In the genomic region with DNA sequence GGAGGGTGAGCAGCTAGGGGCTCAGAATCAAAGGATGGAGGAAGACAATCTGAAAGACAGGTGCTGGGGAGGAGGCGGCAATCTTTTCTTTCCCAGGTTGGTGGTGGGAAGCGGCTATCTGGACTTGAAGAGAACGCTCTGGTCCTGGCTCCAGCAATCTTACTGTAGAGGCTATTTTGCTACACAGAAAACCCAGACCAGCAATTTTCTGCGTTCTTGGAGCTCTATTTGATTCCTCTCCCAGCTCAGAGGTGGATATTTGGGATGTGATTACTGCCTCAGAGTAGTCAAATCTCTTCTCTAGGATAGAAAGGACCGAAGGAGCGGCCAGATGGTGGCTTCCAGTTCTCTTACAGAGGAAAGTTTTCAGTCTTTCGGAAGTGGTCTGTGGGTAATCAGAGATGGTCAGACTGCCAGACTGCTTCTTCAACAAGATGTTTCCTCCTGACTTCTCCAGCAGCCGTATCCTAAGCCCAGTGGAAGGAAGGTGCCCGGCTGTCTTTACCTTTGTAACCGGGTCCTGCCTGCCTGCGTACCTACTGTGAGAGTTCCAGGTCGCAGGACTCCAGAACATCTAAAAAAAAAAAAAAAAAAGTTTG, we compare ENCODE assay signal across 9 mouse cellular contexts. TPM values are rescaled to one million over a fixed set of nuclear protein-coding genes. Genes with fewer than 3 reads are reported as not detected.
DNase-seq lines count a peak whose midpoint lies in the region; ATAC-seq and TF ChIP-seq lines count a peak whose summit lies in the region.
"Had no signal": no experiment of that assay in that cellular context is flagged by ENCODE, and none has a peak within 500 bp of the region (broad histone marks: within the 10 kb centered on the region; RNA-seq: fewer than 3 reads in every experiment).

No protein-coding gene starts in this region.

- H3K4me3 ChIP-seq in kidney, embryonic 15.5 days (replicated peaks) = peak overlapping the region; percentile 66
- H3K4me3 ChIP-seq in ES-Bruce4 (ENCODE audit: low read depth, low read length) = no peak overlapping the region
- H3K4me3 ChIP-seq in heart, embryonic 16.5 days (ENCODE audit: low read length) = peak overlapping the region; percentile 73
- peak overlapping the region; percentile 83 for H3K4me3 ChIP-seq in midbrain, embryonic 10.5 days

- TF ChIP-seq CTCF in ES-Bruce4 (IDR thresholded peaks at IDR 0.05; ENCODE audit: low read depth, low read length) = no peak

- no peak for ATAC-seq in kidney, embryonic 15.5 days (replicated peaks; ENCODE audit: low FRiP score)
- no peak for ATAC-seq in heart, embryonic 16.5 days (replicated peaks; ENCODE audit: extremely low read depth, insufficient read depth, low FRiP score)
- ATAC-seq in activated CD4-positive, CD25-positive, alpha-beta regulatory T cell, adult 4 months = no peak

- no peak for DNase-seq in kidney, adult 9 months
- peak; percentile 20 for DNase-seq in midbrain, embryonic 10.5 days (ENCODE audit: low spot score)
- no peak for DNase-seq in c-Kit-positive CD71-positive TER-119-positive erythroid progenitor cells, embryonic 14.5 days (ENCODE audit: low spot score)
- DNase-seq in embryo, embryonic 9.5 days (ENCODE audit: extremely low spot score) = no peak

- TF ChIP-seq POLR2A in ES-Bruce4 (IDR thresholded peaks at IDR 0.05; ENCODE audit: insufficient read depth, low read length) = no peak

- H3K4me1 ChIP-seq in kidney, embryonic 15.5 days = peaks cover 43% of the 10 kb centered on the region
- H3K4me1 ChIP-seq in ES-Bruce4 (ENCODE audit: control insufficient read depth, insufficient read depth, low read length) = no peaks in the 10 kb centered on the region
- peaks cover 5% of the 10 kb centered on the region; the same call in 1 of the 2 replicates for H3K4me1 ChIP-seq in heart, embryonic 16.5 days (ENCODE audit: control insufficient read depth, insufficient read depth, low read length)
- peaks cover 43% of the 10 kb centered on the region for H3K4me1 ChIP-seq in midbrain, embryonic 10.5 days

- no peaks in the 10 kb centered on the region for H3K9me3 ChIP-seq in kidney, embryonic 15.5 days (replicated peaks)
- no peaks in the 10 kb centered on the region for H3K9me3 ChIP-seq in ES-Bruce4 (replicated peaks; ENCODE audit: control insufficient read depth, insufficient read depth, low read length, poor library complexity, severe bottlenecking)
- H3K9me3 ChIP-seq in heart, embryonic 16.5 days (replicated peaks; ENCODE audit: control insufficient read depth, low read length) = 0 out of 2 replicates have a peak, but pooled peaks cover 2% of the 10 kb centered on the region
- no peaks in the 10 kb centered on the region for H3K9me3 ChIP-seq in midbrain, embryonic 10.5 days (replicated peaks)

- H3K27me3 ChIP-seq in kidney, embryonic 15.5 days = no peaks in the 10 kb centered on the region
- no peaks in the 10 kb centered on the region for H3K27me3 ChIP-seq in ES-Bruce4 (ENCODE audit: control insufficient read depth, insufficient read depth, low read length, poor library complexity, severe bottlenecking)
- no peaks in the 10 kb centered on the region for H3K27me3 ChIP-seq in heart, embryonic 16.5 days (ENCODE audit: control insufficient read depth, insufficient read depth, low read length)
- H3K27me3 ChIP-seq in midbrain, embryonic 10.5 days (ENCODE audit: low read depth, poor library complexity, severe bottlenecking) = peaks cover 18% of the 10 kb centered on the region

- TF ChIP-seq EP300 in ES-Bruce4 (IDR thresholded peaks at IDR 0.05; ENCODE audit: insufficient read depth, low read depth, low read length) = no peak

- H3K36me3 ChIP-seq in kidney, embryonic 15.5 days = no peaks in the 10 kb centered on the region
- no peaks in the 10 kb centered on the region for H3K36me3 ChIP-seq in ES-Bruce4 (ENCODE audit: control insufficient read depth, insufficient read depth, low read length, poor library complexity, severe bottlenecking)
- H3K36me3 ChIP-seq in heart, embryonic 16.5 days (ENCODE audit: control insufficient read depth, insufficient read depth) = no peaks in the 10 kb centered on the region
- H3K36me3 ChIP-seq in midbrain, embryonic 10.5 days = no peaks in the 10 kb centered on the region

- 0 out of 2 replicates have a peak overlapping the region, but pooled peaks have one; percentile 85 for H3K27ac ChIP-seq in kidney, embryonic 15.5 days
- H3K27ac ChIP-seq in ES-Bruce4 (ENCODE audit: insufficient read depth, low read length) = no peak overlapping the region
- peak overlapping the region; percentile 71 for H3K27ac ChIP-seq in heart, embryonic 16.5 days (ENCODE audit: low read length)
- H3K27ac ChIP-seq in midbrain, embryonic 10.5 days (replicated peaks) = no peak overlapping the region

- 34% methylated on average over 12 of the region's 12 CpGs for WGBS in kidney, embryonic 15.5 days
- 27% methylated on average over 12 of the region's 12 CpGs for WGBS in heart, embryonic 16.5 days
- WGBS in midbrain, embryonic 10.5 days = 36% methylated on average over 12 of the region's 12 CpGs

- H3K9ac ChIP-seq in kidney, embryonic 15.5 days = no peak overlapping the region
- H3K9ac ChIP-seq in ES-Bruce4 (ENCODE audit: low read depth, poor library complexity, severe bottlenecking) = peak overlapping the region; percentile 16; the same call in 1 of the 2 replicates
- H3K9ac ChIP-seq in heart, embryonic 16.5 days (ENCODE audit: low read length) = peak overlapping the region; percentile 84

- H3K4me2 ChIP-seq in kidney, embryonic 15.5 days = peak overlapping the region; percentile 80
- peak overlapping the region; percentile 92 for H3K4me2 ChIP-seq in heart, embryonic 16.5 days (ENCODE audit: low read depth, low read length)

RNA-seq across cellular contexts. Expression of gene St6gal1, which starts 0.6 kb away (rescaled TPM):
- polyA plus RNA-seq in kidney, embryonic 15.5 days (2015; fragmentation: Nextera tagmentation; extraction: Ambion mirVana) = 22.6 and 25.5 TPM in 2 replicates
- polyA plus RNA-seq in ES-Bruce4 (2011; ENCODE audit: insufficient read depth, insufficient read length, low read depth, missing spikeins) = 13.9 and 14.0 TPM in 2 replicates
- polyA plus RNA-seq in heart, embryonic 16.5 days (2015; fragmentation: Nextera tagmentation; extraction: Ambion mirVana) = 12.4 and 15.7 TPM in 2 replicates
- polyA plus RNA-seq in midbrain, embryonic 10.5 days (2016; fragmentation: Nextera tagmentation; extraction: Ambion mirVana) = 17.5 and 23.4 TPM in 2 replicates
- 10 to 100 TPM; 68.6 to 88.1 TPM for polyA plus RNA-seq in activated CD4-positive, CD25-positive, alpha-beta regulatory T cell, adult 4 months (2017; shearing (Covaris generic))
- polyA plus RNA-seq: erythroblast, embryonic 14.5 days had no signal

Comparison
In these comparisons a context has a peak if more than half of its experiments do, and no peak if none do; other contexts are left out.
1. H3K27ac ChIP-seq: peak in kidney, embryonic 15.5 days (single experiment) and heart, embryonic 16.5 days (single experiment); none in ES-Bruce4 (single experiment) and midbrain, embryonic 10.5 days (single experiment).